Mouse (Mus musculus) left cerebral cortex, postnatal 10 days (tissue): ENCODE results near the gene Sarnp. TPM values are rescaled to one million over a fixed set of nuclear protein-coding genes. Genes with fewer than 3 reads are reported as not detected.

ENCODE experiments used
- total RNA-seq, 2 experiments: library from RNA; stranded (reverse); gene quantifications; 2 replicates each; pipeline ENCODE4 v1.2.3; 2021

Sarnp gene
- total RNA-seq, 2 experiments from 2014 or later = 37.4 to 42.2 TPM

Other genes with a start within 250 kb of the Sarnp start
- 1 to 10 TPM; 1.1 to 2.2 TPM for gene Erbb3, start 227.7 kb upstream of the Sarnp start, total RNA-seq
- gene Rps26, start 190.6 kb upstream of the Sarnp start, total RNA-seq = 100 to 1,000 TPM; 382 to 405 TPM
- gene Ikzf4, start 171.3 kb upstream of the Sarnp start, total RNA-seq = 10 to 100 TPM; 18.5 to 19.8 TPM
- gene Suox, start 143.3 kb upstream of the Sarnp start, total RNA-seq = 10 to 100 TPM; 11.1 to 11.8 TPM
- gene Rab5b, start 121.1 kb upstream of the Sarnp start, total RNA-seq = 100 to 1,000 TPM; 120 to 121 TPM
- under 1 TPM; 0.51 to 0.63 TPM for gene Pmel, start 113.1 kb upstream of the Sarnp start, total RNA-seq
- gene Cdk2, start 112.3 kb upstream of the Sarnp start, total RNA-seq = 1 to 10 TPM; 4.3 to 4.7 TPM
- gene Dgka, start 72.5 kb upstream of the Sarnp start, total RNA-seq = 1 to 10 TPM; 5.7 to 5.8 TPM
- gene Pym1, start 69.4 kb upstream of the Sarnp start, total RNA-seq = 10 to 100 TPM; 34.3 to 34.6 TPM
- under 1 TPM; 0.49 to 0.59 TPM for gene Mmp19, start 26.4 kb upstream of the Sarnp start, total RNA-seq
- gene Dnajc14, start 13.3 kb upstream of the Sarnp start, total RNA-seq = 10 to 100 TPM; 61.9 to 63.1 TPM
- 10 to 100 TPM; 12.2 to 12.5 TPM for gene Tmem198b, start 13.0 kb upstream of the Sarnp start, total RNA-seq
- gene Ormdl2, start 4.3 kb downstream of the Sarnp start, total RNA-seq = 1 to 10 TPM; 4.4 to 6.7 TPM
- 10 to 100 TPM; 13.2 to 16.2 TPM for gene Gdf11, start 74.4 kb downstream of the Sarnp start, total RNA-seq
- gene Cd63, start 83.7 kb downstream of the Sarnp start, total RNA-seq = 10 to 100 TPM; 63.0 to 66.0 TPM
- gene Rdh5, start 105.6 kb downstream of the Sarnp start, total RNA-seq = 1 to 10 TPM; 5.5 to 6.1 TPM
- gene Bloc1s1, start 106.7 kb downstream of the Sarnp start, total RNA-seq = 10 to 100 TPM; 84.3 to 85.3 TPM
- 10 to 100 TPM; 14.2 to 14.9 TPM for gene Itga7, start 116.5 kb downstream of the Sarnp start, total RNA-seq
- gene Mettl7b, start 143.7 kb downstream of the Sarnp start, total RNA-seq = not detected
- not detected for gene Olfr9, start 172.1 kb downstream of the Sarnp start, total RNA-seq
- gene Olfr763, start 193.5 kb downstream of the Sarnp start, total RNA-seq = not detected
- gene Olfr764-ps1, start 222.6 kb downstream of the Sarnp start, total RNA-seq = not detected
- gene Olfr765, start 232.7 kb downstream of the Sarnp start, total RNA-seq = not detected